Mouse (Mus musculus) hindbrain, embryonic 16.5 days (tissue): ENCODE results near the gene Aoc3. TPM values are rescaled to one million over a fixed set of nuclear protein-coding genes. Genes with fewer than 3 reads are reported as not detected.

Experiments
- ATAC-seq: fragments of 200-750 bp; cut with Nextera tagmentation; 2 replicates; pipeline ENCODE4 v1.8.0; 2017; ENCODE audit warnings: moderate TSS enrichment, moderate library complexity
- H3K27ac ChIP-seq: fragments of 300-500 bp; sonication (generic); 2 replicates; pipeline ENCODE4 v1.5.1; 2014; ENCODE audit warnings: low read depth, mild to moderate bottlenecking, control low read depth, low read length, moderate library complexity
- H3K27me3 ChIP-seq: fragments of 300-500 bp; sonication (generic); replicated peaks from 2 replicates; pipeline ENCODE4 v1.6.1; 2014; ENCODE audit warnings: low read length; ENCODE audit not compliant: control insufficient read depth, insufficient read depth
- H3K36me3 ChIP-seq: fragments of 300-500 bp; sonication (generic); 2 replicates; pipeline ENCODE4 v1.6.1; 2014; ENCODE audit warnings: mild to moderate bottlenecking, low read length, moderate library complexity, mixed read lengths; ENCODE audit not compliant: control insufficient read depth, insufficient read depth
- H3K4me1 ChIP-seq: fragments of 300-500 bp; sonication (generic); 2 replicates; pipeline ENCODE4 v1.6.1; 2014; ENCODE audit warnings: low read depth, low read length; ENCODE audit not compliant: control insufficient read depth, insufficient read depth
- H3K4me2 ChIP-seq: fragments of 300-500 bp; sonication (generic); 2 replicates; pipeline ENCODE4 v1.6.1; 2014; ENCODE audit warnings: mild to moderate bottlenecking, low read length, control low read depth, moderate library complexity
- H3K4me3 ChIP-seq: fragments of 300-500 bp; sonication (generic); 2 replicates; pipeline ENCODE4 v1.5.1; 2014; ENCODE audit warnings: mild to moderate bottlenecking, low read length, control low read depth, moderate library complexity
- H3K9ac ChIP-seq: fragments of 300-500 bp; sonication (generic); 2 replicates; pipeline ENCODE4 v1.6.1; 2014; ENCODE audit warnings: low read depth, mild to moderate bottlenecking, control low read depth, low read length, moderate library complexity
- H3K9me3 ChIP-seq: fragments of 300-500 bp; sonication (generic); 2 replicates; pipeline ENCODE4 v1.6.1; 2014; ENCODE audit warnings: mild to moderate bottlenecking, low read length, moderate library complexity; ENCODE audit not compliant: control insufficient read depth
- WGBS: fragments of 180-500 bp; shearing (Covaris S2); extraction: QIAGEN DNeasy Blood & Tissue Kit; methylation state at CpG from one replicate; pipeline ENCODE4 v1.1.7; 2014; 5-methylcytosine and 5-hydroxymethylcytosine counted together
- polyA plus RNA-seq: library from polyadenylated mRNA; unstranded; fragments of >200 nt; fragmentation: Nextera tagmentation; extraction: Ambion mirVana; gene quantifications from 2 replicates; pipeline ENCODE4 v1.2.1, GENCODE M21; 2015

Aoc3 gene
- polyA plus RNA-seq, 1 experiment from 2014 or later = 0.15 TPM

DNA sequence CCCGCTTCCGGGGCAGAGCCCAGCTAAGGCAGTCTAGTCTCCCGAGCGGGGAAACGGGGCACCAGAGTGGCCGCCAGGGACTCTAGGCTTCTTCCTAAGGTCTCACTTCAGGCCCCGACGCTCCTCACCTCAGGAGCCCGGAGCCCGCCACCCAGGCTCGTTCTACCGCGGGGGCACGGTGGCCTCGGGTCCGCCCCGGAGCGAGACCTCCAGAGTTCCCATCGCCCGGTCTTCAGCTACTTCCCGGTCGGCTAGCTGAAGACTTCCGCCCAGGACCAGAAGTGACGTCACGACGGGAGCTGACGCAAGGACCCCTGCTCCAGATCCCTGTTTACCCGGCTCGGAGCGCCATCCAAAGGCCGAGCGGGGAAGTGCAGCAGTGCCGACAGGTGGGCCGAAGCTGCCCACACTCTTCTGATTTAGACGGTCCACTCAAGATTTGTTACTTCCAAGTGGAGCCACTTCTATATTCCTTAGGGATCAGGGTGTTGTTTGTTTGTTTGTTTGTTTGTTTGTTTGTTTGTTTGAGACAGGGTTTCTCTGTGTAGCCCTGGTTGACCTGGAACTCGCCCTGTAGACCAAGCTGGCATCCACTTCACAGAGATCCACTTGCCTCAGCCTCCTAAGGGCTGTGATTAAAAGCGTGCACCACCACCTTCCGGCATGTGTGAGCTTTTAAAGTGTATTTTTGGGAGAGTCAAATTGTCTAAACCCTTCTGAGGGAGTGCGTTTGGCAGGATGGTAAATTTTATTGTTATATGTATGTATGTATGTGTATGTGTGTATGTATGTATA is 28.2 kb upstream of the Aoc3 start, which contains the start of gene Becn1:
TSS of gene Becn1 (minus strand) at position 283 of the 795 bp plus-strand sequence.
- ATAC-seq = peak; percentile 98
- Histone ChIP-seq H3K4me1 (peaks cover 16% of the 10 kb centered on the region), H3K9ac (peak within 1 kb of the TSS; percentile 90), H3K36me3 (peaks cover 4% of the 10 kb centered on the region; the same call in 1 of the 2 replicates), H3K4me2 (peak within 1 kb of the TSS; percentile 99), H3K27ac (peak within 1 kb of the TSS; percentile 80), H3K27me3 (no peaks in the 10 kb centered on the region; the same call in 1 of the 2 replicates), H3K4me3 (peak within 1 kb of the TSS; percentile 97), H3K9me3 (no peaks in the 10 kb centered on the region)
- 7% methylated on average over 39 of the region's 39 CpGs for WGBS

DNA sequence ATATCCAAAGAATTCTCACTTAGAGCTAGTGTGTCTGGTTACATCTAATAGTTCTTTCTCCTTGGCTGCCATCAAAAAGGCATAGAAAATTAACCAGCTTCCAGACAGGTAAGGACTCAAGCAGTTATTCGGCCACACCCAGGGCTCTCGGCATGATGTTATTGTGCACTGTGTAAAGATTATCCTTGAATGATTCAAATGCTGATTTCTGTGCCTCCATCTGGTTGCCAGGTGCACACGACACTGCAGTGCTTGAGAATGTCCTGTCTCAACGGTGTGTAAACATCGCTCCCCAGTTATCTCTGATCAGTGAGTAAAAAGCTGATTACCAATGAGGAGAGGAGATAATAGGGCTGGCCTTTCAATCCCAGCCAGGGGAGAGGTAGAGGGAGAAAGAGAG is 22.7 kb upstream of the Aoc3 start:
- no peak for ATAC-seq
- no peaks in the 10 kb centered on the region for H3K36me3 ChIP-seq
- 39% methylated on average over 5 of the region's 5 CpGs for WGBS
- H3K4me1 ChIP-seq = no peaks in the 10 kb centered on the region
- H3K9ac ChIP-seq = no peak overlapping the region
- H3K4me2 ChIP-seq = no peak overlapping the region
- no peak overlapping the region for H3K4me3 ChIP-seq
- no peaks in the 10 kb centered on the region; the same call in 1 of the 2 replicates for H3K27me3 ChIP-seq
- H3K27ac ChIP-seq = no peak overlapping the region
- no peaks in the 10 kb centered on the region for H3K9me3 ChIP-seq

DNA sequence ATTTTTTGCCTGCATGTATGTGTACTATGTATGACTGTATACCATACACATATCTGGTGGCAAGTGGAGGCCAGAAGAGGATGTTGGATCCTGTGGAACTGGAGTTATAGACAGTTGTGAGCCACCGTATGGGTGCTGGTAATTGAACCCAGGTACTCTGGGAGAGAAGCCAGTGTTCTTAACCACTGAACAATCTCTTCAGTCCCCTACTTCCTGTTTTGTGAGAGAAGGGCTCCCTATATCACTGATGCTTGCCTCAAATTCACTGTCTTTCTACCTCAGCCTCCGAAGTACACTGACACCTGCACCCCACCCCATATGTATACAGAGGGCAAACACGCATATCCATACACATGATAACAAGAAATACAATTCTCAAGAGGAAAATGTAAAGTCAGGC is 19.3 kb upstream of the Aoc3 start:
- no peaks in the 10 kb centered on the region for H3K9me3 ChIP-seq
- ATAC-seq = no peak
- 87% methylated on average over 3 of the region's 3 CpGs for WGBS
- no peaks in the 10 kb centered on the region for H3K36me3 ChIP-seq
- no peak overlapping the region for H3K4me2 ChIP-seq
- H3K27ac ChIP-seq = no peak overlapping the region
- H3K4me3 ChIP-seq = no peak overlapping the region
- H3K9ac ChIP-seq = no peak overlapping the region
- H3K27me3 ChIP-seq = no peaks in the 10 kb centered on the region; the same call in 1 of the 2 replicates
- H3K4me1 ChIP-seq = peaks cover 2% of the 10 kb centered on the region; the same call in 1 of the 2 replicates

DNA sequence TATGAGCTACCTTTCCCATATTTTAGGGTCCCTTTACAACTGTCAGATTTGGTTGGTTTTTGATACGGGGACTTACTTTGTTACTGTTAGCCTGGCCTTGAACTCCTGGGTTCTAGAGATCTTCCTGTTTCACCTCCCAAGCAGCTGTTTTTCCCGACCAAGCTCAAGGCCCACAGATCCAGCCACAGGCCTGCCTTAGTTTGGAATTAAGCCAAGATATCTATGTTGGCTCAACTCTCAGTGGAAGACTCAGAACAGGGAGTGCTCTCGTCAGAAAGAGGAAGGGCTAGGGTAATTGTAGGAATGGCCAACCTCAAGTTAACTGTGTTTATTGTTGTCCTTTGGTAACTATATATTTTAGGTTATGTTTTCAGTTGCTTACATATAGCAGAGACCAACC is 18.3 kb upstream of the Aoc3 start:
- H3K4me1 ChIP-seq = peaks cover 8% of the 10 kb centered on the region
- no peak overlapping the region for H3K9ac ChIP-seq
- WGBS = 71% methylated on average over 3 of the region's 3 CpGs
- no peak overlapping the region for H3K4me2 ChIP-seq
- H3K9me3 ChIP-seq = no peaks in the 10 kb centered on the region
- no peaks in the 10 kb centered on the region for H3K36me3 ChIP-seq
- H3K27me3 ChIP-seq = no peaks in the 10 kb centered on the region
- H3K27ac ChIP-seq = no peak overlapping the region
- H3K4me3 ChIP-seq = no peak overlapping the region
- ATAC-seq = no peak

DNA sequence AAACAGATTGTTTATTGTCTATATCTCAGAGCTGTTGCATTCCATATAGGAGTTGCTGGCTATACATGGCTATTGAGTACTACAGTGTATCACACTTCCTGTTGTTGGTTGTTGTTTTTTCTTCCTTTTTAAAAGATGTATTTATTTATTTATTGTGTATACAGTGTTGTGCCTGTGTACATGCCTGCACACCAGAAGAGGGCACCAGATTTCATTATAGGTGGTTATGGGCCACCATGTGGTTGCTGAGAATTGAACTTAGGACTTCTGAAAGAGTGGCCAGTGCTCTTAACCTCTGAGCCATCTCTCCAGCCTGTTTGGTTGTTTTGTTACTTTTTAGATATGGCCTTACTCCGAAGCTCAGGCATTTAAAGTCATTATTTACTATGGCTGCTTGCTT is 15.8 kb upstream of the Aoc3 start:
- H3K4me1 ChIP-seq = peaks cover 15% of the 10 kb centered on the region
- peaks cover 2% of the 10 kb centered on the region; the same call in 1 of the 2 replicates for H3K36me3 ChIP-seq
- WGBS = 90% methylated on average over 1 of the region's 1 CpGs
- no peaks in the 10 kb centered on the region for H3K9me3 ChIP-seq
- H3K27me3 ChIP-seq = no peaks in the 10 kb centered on the region
- no peak overlapping the region for H3K4me2 ChIP-seq
- no peak overlapping the region for H3K9ac ChIP-seq
- no peak overlapping the region for H3K4me3 ChIP-seq
- H3K27ac ChIP-seq = no peak overlapping the region
- no peak for ATAC-seq

DNA sequence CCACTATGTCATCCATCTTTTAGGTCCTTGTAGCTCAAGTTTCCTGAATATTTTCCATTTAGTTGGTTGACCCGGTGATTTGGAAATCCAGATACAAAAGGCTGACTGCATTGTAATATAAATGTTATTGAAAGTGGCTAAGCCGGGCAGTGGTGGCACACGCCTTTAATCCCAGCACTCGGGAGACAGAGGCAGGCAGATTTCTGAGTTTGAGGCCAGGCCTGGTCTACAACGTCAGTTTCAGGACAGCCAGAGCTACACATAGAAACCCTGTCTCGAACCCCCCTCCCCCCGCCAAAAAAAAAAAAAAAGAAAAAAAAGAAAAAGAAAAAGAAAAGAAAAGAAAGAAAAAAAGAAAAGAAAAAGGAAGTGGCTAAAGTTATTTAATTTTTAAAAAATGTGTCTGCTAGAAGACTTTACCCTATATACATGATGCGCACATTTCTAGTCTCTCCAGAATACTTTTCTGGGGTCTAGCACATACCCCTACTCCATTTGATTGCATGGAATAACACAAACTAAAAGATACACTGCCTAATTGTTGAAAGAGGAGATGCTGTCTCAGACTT is 15.2 kb upstream of the Aoc3 start:
- H3K4me2 ChIP-seq = peak overlapping the region; percentile 98
- 84% methylated on average over 8 of the region's 8 CpGs for WGBS
- H3K4me1 ChIP-seq = peaks cover 15% of the 10 kb centered on the region
- H3K4me3 ChIP-seq = peak overlapping the region; percentile 59
- H3K27ac ChIP-seq = peak overlapping the region; percentile 83
- peak overlapping the region; percentile 73 for H3K9ac ChIP-seq
- peaks cover 5% of the 10 kb centered on the region; the same call in 1 of the 2 replicates for H3K36me3 ChIP-seq
- 0 out of 2 replicates have a peak, but pooled peaks have one; percentile 11 for ATAC-seq
- no peaks in the 10 kb centered on the region for H3K9me3 ChIP-seq
- no peaks in the 10 kb centered on the region for H3K27me3 ChIP-seq

DNA sequence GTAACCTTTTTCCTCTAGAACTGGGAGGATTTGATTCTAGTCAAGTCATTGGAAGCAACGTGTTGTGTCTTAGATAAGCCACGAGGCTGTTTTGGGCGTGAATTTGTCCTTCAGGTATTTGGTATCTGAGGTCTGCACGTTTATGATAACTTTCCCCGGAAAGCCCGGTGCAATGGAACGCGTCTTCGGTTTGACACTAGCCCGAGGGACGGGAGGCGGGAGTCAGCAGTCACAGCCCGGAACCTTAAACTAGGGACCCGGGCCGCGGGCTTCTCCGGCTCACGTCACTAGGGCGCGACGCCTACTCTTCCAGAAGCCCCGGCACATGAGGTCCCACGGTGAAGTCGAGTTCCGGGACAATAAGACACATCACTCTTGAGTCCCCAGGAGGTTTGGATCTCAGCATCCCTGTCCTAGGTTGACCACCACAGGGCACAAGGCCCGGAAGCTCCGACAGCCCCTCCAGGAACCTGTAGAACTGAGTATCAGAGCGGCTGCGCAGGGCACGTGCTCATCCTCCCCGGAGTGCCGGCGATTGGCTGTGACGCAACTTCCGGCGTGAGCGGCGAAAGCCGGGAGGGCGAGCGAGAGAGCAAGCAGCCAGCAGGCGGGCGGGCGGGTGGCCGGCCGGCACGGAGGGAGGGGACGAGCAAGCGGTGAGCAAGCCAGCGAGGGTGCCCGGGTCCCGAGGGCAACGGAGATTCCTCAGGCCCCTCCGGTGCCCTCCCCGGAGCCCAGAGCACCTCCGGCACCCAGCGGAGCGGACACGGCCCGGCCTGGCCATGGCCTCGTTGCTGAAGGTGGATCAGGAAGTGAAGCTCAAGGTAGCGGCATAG is 14.5 kb upstream of the Aoc3 start, which contains the start of gene Psme3:
TSS of gene Psme3 (plus strand) at position 549 of the 836 bp plus-strand sequence.
- peak within 1 kb of the TSS; percentile 98 for H3K4me2 ChIP-seq
- H3K4me3 ChIP-seq = peak within 1 kb of the TSS; percentile 59
- peak within 1 kb of the TSS; percentile 73 for H3K9ac ChIP-seq
- peak within 1 kb of the TSS; percentile 83 for H3K27ac ChIP-seq
- H3K9me3 ChIP-seq = no peaks in the 10 kb centered on the region
- peak; percentile 95 for ATAC-seq
- H3K27me3 ChIP-seq = no peaks in the 10 kb centered on the region
- WGBS = under 1% methylated on average over 62 of the region's 62 CpGs
- peaks cover 15% of the 10 kb centered on the region for H3K4me1 ChIP-seq
- peaks cover 9% of the 10 kb centered on the region; the same call in 1 of the 2 replicates for H3K36me3 ChIP-seq

DNA sequence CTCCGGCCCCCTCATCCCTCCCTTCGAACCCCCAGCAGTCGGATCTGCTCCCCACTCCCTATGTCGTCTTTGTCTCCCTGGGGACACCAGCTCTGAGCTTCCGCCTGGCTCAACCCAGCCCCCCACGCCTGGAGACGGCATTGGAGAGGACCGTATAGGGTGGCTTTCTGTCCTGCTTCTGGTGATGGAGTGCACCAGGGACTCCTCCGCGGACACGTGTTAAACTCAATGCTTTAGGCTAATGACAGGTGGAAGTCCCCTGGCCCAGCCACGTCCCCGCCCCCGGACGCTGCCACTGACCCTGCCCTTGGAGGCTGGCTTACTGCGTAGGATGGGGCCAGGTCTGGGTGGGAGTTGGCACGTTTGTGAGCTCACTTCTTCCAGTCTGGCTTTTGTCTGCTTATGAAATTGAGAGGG is 13.9 kb upstream of the Aoc3 start:
- Histone ChIP-seq H3K9me3 (no peaks in the 10 kb centered on the region), H3K9ac (peak overlapping the region; percentile 73), H3K4me1 (peaks cover 15% of the 10 kb centered on the region), H3K4me3 (peak overlapping the region; percentile 59), H3K27me3 (no peaks in the 10 kb centered on the region), H3K36me3 (peaks cover 15% of the 10 kb centered on the region), H3K4me2 (peak overlapping the region; percentile 98), H3K27ac (peak overlapping the region; percentile 83)
- under 1% methylated on average over 17 of the region's 17 CpGs for WGBS
- ATAC-seq = peak; percentile 66
